Mouse (Mus musculus): Measurements from ENCODE around the gene Gm21775. TPM values are rescaled to one million over a fixed set of nuclear protein-coding genes. Genes with fewer than 3 reads are reported as not detected.
"Not testable (repeated sequence)": the region's sequence is repeated elsewhere in the genome, so short reads cannot be mapped to it uniquely, and the experiment has no call there.

Gene Gm21775
- polyA plus RNA-seq (2015; fragmentation: Nextera tagmentation; extraction: Ambion mirVana) = not detected in 2 replicates

- ATAC-seq; H3K4me2 ChIP-seq (ENCODE audit: low read length); H3K4me1 ChIP-seq (ENCODE audit: control insufficient read depth, insufficient read depth, low read depth, low read length); H3K9me3 ChIP-seq (ENCODE audit: control insufficient read depth, low read length); H3K27me3 ChIP-seq (replicated peaks; ENCODE audit: control insufficient read depth, insufficient read depth, low read length); H3K36me3 ChIP-seq (ENCODE audit: control insufficient read depth, insufficient read depth, low read length); H3K9ac ChIP-seq (ENCODE audit: low read depth, low read length); H3K27ac ChIP-seq (ENCODE audit: low read depth, low read length); H3K4me3 ChIP-seq (ENCODE audit: low read length): not testable (repeated sequence)
- 100% methylated on average over 1 of the region's 5 CpGs for WGBS
Observed at GRCm38 (mm10) chrY:10553153-10553552, at the start of gene Gm21775. Gene Gm21775 (plus strand): TSS chrY:10553453.

GRCm38 (mm10) chrY:10535942-10536341 lies 17.3 kb upstream of the Gm21775 start, which contains the start of gene Gm20737:
Gene Gm20737 (minus strand): TSS chrY:10536042.
- not testable (repeated sequence) for H3K9ac ChIP-seq (ENCODE audit: low read depth, low read length); H3K4me2 ChIP-seq (ENCODE audit: low read length); H3K4me3 ChIP-seq (ENCODE audit: low read length); H3K27ac ChIP-seq (ENCODE audit: low read depth, low read length); H3K36me3 ChIP-seq (ENCODE audit: control insufficient read depth, insufficient read depth, low read length); H3K9me3 ChIP-seq (ENCODE audit: control insufficient read depth, low read length); H3K27me3 ChIP-seq (replicated peaks; ENCODE audit: control insufficient read depth, insufficient read depth, low read length); H3K4me1 ChIP-seq (ENCODE audit: control insufficient read depth, insufficient read depth, low read depth, low read length); ATAC-seq

Other genes starting within 250 kb of the Gm21775 start
- not detected in 2 replicates for gene Gm20834, start 228.9 kb upstream of the Gm21775 start, polyA plus RNA-seq (2015; fragmentation: Nextera tagmentation; extraction: Ambion mirVana)
- not detected in 2 replicates for gene Gm28510, start 140.7 kb upstream of the Gm21775 start, polyA plus RNA-seq (2015; fragmentation: Nextera tagmentation; extraction: Ambion mirVana)
- gene Gm20737, start 17.4 kb upstream of the Gm21775 start, polyA plus RNA-seq (2015; fragmentation: Nextera tagmentation; extraction: Ambion mirVana) = not detected in 2 replicates
- not detected in 2 replicates for gene Gm21900, start 62.9 kb downstream of the Gm21775 start, polyA plus RNA-seq (2015; fragmentation: Nextera tagmentation; extraction: Ambion mirVana)
- gene Gm20777, start 199.0 kb downstream of the Gm21775 start, polyA plus RNA-seq (2015; fragmentation: Nextera tagmentation; extraction: Ambion mirVana) = not detected in 2 replicates

All from hindbrain, embryonic 16.5 days (tissue).